Mouse (Mus musculus): ENCODE measurements around the gene AI854703.
A peak's percentile ranks its signal among the peaks of the same experiment; 100 is the strongest.

The AI854703 gene

DNA sequence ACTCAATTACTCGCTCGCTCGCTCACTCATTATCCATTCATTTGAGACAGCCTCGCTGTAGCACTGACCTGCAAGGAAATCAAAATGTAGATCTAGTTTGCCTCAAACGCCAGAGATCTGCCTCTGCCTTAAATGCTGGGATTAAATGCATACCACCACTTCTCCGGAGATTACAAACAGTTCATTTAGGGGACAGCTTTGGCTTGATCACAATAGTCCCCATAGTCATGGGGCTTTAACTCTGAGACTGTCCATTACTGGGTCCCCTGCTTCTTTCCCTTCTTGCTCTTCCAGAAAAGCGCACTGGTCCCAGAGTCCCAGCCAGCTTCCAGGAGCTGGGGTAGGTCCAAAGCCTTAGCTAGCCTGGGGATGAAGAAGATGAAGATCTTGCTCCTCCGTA lies at the start of gene AI854703:
Gene AI854703 (plus strand): TSS at position 301 of the 400 bp plus-strand sequence.
- DNase-seq (ENCODE audit: low read depth, low spot score): no peak

DNA sequence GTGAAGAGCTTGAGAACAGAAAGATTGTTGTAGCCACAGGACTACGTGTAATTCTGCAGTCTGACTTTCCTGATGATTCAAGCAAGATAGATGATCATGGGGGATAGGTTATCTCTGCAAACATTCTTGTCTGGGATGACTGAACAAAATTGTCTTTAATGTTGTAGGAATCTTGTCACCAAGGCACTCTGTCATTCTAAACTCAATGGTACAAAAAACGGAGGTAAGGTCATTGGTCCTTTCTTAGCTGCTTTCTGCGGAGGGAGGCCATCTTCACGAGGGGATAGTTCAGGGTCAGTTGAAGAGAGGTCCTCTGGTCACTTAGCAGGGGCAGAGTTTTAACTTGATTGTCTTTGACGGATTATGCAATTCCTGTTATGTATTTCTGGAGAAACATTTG lies 47.8 kb upstream of the AI854703 start:
- DNase-seq (ENCODE audit: low read depth, low spot score): no peak

DNA sequence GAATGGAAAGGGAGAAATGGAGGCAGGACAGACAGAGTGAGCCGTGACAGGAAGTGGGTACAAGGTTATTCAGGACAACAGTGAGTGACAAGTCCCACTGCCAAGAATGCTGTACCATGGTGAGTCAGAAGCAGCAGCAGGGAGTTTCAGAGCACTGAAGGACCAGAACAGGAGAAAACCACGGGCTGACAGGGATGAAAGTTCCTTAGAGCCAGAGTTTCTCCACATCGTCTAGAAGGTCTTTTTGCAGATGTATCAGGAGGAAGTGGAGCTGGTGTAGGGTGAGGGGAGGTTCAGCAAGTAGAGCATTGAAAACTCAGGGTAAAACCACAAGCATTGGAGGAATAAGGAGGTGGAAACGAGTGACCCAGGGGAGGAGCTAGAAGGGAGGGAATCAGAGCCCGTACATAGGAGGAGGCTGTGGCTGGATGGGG lies 47.3 kb upstream of the AI854703 start:
- no peak for DNase-seq (ENCODE audit: low read depth, low spot score)

DNA sequence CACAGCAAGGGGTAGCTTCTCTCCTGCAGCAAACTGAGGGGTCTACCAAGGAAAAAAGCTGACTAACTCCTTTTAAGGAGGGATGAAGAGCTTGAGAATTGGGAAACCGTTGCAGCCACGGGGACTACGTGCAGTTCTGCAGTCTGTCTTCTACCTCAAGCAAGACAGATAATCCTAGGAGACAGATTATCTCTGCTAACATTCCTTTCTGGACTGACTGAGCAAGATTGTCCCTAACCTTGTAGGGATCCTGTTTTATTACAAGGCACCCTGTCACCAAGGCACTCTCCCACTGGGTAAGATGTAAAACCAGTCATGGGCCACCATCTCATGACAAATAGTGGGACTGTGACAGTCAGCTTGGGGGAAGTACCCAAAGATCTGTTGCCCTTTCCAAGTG lies 45.3 kb upstream of the AI854703 start:
- DNase-seq (ENCODE audit: low read depth, low spot score): no peak

DNA sequence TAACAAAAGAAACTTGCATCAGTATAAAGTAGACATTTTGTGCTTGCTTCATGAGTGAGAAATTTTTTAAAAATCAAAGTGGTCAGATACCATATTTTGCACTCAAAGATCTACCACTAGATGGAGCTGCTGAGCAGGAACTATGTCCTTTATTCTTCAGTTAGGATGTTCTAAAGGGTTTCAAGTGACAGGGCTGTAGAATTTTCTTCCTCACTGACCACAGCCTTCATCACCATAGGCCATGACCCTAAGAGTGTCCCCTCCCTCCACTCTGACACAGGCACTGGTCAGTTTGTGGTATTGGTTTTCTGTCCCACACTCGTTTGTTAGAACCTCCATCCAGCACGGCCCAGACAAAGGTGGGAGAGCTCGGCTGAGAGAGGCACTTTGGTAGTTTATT lies 44.5 kb upstream of the AI854703 start:
- DNase-seq (ENCODE audit: low read depth, low spot score): peak; percentile 51

DNA sequence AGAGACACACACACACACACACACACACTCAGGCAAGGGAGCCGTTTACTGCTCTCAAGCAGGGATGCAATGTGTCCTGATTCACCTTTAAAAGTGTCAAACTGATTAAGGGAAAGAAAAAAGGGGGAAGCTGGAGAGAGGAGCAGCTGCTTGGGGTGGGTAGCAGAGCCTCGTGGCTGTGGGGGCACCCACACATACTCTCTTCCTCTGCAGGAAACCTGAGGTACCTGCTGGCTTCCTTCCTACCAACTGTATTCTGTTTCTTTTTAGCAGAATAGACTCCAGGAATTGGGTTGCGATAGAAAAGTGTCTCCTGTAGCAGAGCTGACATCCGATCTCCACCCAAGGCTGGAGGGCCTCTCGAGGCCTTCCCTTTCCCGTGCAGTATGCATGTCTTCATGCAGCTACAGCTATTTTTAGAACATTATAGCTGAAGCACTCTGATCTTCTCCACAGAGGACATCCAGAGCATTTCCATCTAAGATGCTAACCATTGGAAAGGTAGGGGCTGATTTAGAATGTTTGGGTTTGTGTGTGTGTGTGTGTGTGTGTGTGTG lies 37.3 kb upstream of the AI854703 start, which contains the start of gene Gm45021:
Gene Gm45021 (plus strand): TSS at position 417 of the 557 bp plus-strand sequence.
- no peak for DNase-seq (ENCODE audit: low read depth, low spot score)

DNA sequence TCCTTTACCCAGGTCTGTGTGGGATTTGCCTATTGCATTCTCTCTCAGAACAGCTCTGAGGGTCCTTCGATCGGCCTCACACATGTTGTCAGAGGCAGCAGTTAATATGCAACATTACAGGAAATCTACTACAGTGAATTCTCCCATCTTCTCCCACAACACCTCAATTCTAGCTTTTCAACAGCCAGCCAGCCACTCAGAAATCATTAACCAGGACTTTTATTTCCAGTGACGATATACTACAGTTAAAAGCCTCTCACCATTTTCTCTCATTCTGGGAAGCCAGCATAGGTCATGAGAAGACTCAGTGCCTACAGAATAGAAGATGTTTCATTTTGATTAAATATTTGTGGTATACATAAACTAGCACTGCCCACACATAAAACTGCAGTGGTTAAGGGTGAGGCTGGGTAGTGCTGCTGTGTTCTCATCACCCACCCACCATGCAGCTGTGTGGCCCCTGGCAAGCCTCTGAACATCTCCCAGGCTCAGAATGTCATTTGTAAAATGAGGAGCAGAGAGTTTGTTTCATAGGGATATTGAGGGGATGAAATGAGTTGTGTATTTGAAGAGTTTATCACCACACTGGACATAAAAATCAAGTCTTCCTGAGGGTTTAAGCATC lies 35.2 kb upstream of the AI854703 start:
- no peak for DNase-seq (ENCODE audit: low read depth, low spot score)

DNA sequence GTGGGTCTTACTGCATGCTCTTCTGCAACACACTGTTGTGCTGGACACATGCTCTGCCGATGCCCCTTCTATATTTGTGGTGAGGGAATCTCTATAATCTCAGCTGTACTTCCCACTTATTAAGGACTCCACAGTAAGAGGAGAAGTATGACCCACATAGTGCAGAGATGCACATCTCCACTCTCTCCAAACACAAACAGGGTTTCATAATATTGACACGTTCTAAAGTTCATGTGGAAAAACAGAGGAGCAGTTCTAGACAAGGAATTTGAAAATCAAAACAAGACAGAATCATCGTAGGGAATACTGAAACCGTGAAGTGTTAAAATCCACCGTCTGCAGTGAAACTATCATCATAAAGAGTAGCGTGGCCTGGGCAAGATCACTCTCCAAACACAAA lies 34.7 kb upstream of the AI854703 start:
- DNase-seq (ENCODE audit: low read depth, low spot score): no peak

DNA sequence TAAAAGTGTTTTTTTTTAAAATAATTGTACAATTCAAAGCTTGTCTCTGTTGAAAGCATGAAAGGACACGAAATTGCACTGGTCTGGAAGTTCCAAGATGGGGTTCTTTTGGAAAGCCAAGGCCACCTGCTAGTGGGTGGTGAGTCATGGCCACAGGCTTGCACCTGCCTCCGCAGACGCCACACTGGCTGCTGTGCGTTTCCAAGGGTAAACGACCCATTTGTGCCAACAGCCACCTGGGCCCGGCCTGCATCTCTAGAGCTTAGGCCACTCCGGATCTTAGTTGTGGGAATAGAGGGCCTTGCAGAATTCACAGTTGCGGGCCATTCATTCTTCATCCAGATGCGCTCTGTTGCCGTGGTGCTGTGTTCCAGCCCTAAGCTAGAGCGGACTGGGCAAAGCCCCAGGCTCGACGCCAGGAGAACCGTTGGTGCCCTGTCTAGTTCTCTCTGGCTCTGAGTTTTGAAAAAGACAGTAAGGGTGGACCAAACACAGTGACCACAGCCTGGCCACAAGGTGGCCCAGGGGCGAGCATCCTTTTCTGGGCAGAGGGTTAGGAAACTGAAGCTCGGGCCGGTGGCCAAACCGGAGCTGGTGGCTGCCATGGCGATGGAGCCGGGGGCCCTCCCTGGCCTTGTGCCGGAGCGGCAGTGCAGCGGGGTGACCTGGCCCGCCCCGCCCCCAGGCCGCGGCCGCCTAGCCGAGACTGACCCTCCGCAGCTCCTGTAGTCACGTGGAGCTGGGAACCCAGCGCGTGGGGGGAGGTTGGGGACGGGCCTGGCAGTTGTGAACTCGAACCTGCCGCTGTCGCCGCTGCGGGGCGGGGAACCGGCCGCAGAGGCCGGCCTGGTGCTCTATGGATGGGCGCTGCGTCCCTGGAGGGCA lies 33.2 kb upstream of the AI854703 start, which contains the start of the genes Repin1 and Gm44965:
Gene Repin1 (plus strand): TSS at position 726 of the 885 bp plus-strand sequence.
Gene Gm44965 (plus strand): TSS at position 784 of the 885 bp plus-strand sequence.
- peak; percentile 78 for DNase-seq (ENCODE audit: low read depth, low spot score)

DNA sequence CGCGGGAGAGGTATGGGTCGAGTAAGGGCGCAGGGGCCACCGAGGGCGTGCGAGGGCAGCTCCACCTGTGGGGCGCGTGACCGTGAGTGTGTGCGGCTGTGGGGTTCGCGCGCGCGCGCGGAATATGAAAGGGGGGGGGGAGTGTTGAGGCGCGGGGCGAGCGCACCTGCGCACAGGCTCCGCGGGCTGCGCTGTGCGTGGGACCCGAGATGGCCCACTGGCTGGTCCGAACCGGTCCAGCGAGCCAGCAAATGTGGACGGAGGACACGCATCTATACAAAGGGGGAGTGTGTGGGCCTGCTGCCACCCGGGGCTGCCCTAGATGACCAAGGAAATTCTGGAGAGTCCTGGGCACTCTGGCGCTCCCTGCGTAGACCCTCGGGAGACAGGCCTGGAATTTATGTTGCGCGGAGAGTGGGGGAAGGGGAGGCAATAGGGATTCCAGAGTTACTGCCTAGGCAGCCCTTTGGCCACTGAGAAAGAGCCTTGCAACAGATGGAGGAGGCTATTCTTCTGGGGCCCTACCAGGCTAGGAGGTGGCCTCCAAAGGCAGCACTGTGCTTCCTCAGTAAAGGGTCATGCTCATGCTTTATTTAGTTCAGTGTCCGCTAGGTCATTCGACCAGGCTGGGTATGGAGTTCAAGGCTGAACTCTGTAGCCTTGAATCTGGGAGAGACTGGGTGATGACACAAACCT lies 32.4 kb upstream of the AI854703 start:
- DNase-seq (ENCODE audit: low read depth, low spot score): peak; percentile 38

DNA sequence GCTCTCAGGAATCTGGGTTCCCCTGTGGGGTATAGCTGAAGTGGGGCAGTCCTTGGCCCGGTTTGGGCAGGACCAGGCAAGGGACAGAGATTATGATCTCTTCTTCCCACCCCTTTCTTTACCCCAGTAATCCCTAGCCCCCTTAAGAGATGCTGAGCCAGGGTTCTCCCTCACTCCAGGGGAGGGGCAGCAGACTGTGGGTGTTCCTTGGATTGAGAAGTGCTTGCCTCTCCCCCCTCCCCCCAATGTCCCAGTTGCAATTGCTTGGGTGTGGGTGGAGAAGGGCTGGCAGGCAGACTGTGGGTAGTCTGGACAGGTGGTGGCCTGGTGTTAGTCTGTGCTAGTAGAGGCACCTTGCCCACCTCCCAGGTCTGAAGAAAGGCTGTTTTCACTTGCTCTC lies 31.3 kb upstream of the AI854703 start:
- no peak for DNase-seq (ENCODE audit: low read depth, low spot score)

DNA sequence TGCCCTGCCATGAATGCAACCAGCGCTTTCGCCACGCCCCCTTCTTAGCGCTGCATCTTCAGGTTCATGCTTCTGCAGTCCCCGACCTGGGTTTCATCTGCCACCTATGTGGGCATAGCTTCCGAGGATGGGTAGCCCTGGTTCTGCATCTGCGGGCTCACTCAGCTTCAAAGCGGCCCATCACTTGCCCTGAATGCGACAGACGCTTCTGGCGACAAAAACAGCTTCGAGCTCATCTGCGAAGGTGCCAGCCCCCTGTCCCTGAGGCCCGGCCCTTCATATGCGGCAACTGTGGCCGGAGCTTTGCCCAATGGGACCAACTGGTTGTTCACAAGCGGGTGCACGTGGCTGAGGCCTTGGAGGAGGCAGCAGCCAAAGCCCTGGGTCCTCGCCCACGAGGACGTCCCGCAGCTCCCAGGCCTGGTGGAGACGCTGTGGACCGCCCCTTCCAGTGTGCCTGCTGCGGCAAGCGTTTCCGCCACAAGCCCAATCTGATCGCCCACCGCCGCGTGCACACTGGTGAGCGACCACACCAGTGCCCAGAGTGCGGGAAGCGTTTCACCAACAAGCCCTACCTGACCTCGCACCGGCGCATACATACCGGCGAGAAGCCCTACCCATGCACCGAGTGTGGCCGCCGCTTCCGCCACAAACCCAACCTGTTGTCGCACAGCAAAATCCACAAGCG lies 29.9 kb upstream of the AI854703 start:
- peak; percentile 21 for DNase-seq (ENCODE audit: low read depth, low spot score)

DNA sequence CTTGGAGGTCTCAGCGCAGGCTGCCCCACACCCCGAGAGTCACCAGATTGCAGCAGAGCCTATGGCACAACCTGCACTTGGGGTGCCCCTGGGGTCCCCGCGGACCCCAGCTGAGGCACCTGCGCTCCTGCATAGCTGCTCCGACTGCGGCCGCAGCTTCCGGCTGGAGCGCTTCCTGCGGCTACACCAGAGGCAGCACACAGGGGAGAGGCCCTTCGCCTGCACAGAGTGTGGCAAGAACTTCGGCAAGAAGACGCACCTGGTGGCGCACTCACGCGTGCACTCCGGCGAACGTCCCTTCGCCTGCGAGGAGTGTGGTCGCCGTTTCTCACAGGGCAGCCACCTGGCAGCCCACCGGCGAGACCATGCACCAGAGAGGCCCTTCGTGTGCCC lies 29.3 kb upstream of the AI854703 start:
- peak; percentile 43 for DNase-seq (ENCODE audit: low read depth, low spot score)

DNA sequence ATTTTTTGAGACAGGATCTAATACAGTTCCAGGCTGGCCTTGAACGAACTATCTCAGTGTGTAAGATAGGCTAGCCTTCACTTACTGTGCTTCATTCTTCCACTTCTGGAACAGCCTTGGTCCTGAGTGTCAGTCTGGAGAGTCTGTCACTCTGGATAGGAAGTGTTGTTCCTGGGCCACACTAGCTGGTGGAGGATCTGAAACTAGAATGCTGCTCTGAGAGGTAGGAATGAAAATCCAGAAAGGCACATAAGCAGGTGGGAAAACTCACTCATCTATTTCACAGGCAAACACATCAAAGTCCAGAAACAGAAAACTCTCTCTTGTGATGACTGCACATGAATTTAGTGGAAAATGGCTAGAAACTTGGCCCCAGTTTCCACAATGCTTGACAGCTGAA lies 26.0 kb upstream of the AI854703 start:
- no peak for DNase-seq (ENCODE audit: low read depth, low spot score)

DNA sequence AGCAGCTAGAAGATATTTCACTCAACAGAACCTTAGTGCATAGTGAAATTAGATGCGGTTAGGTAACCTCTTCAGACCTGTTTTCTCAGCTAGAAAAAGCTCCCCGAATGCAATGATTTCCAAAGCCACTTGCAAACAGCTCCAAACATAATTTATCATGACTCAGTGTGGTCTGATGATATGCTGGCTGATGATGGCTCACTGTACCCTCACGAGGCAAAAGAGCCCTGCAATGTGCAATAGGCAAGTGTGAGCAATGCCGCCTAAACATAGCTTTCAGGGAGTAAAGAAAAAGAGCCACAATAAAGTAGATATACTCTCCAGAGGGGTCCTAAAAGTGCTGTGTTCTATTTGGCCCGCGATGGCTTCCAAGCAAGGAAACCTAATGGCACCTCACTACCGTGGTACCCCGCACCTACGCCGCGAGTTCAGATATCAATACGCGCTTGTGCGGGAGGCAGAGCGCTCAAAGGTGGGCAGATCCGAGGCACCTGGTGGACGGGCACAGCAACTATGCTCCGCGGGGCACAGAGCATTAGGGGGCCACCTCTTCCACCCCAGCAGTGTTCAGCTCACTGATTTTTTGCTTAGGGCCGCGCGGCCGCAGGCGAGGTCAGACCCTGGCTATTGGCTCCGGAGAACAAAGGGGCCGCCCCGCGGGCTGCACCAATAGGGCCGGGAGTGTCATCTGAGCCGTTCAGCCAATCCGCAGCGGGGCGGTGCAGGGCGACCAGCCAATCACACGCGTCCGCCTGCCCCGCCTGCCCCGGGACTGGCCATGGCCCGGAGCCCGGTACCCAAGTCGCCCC lies 25.1 kb upstream of the AI854703 start, which contains the start of gene Zfp775:
Gene Zfp775 (plus strand): TSS at position 793 of the 809 bp plus-strand sequence.
- DNase-seq (ENCODE audit: low read depth, low spot score): peak; percentile 86

DNA sequence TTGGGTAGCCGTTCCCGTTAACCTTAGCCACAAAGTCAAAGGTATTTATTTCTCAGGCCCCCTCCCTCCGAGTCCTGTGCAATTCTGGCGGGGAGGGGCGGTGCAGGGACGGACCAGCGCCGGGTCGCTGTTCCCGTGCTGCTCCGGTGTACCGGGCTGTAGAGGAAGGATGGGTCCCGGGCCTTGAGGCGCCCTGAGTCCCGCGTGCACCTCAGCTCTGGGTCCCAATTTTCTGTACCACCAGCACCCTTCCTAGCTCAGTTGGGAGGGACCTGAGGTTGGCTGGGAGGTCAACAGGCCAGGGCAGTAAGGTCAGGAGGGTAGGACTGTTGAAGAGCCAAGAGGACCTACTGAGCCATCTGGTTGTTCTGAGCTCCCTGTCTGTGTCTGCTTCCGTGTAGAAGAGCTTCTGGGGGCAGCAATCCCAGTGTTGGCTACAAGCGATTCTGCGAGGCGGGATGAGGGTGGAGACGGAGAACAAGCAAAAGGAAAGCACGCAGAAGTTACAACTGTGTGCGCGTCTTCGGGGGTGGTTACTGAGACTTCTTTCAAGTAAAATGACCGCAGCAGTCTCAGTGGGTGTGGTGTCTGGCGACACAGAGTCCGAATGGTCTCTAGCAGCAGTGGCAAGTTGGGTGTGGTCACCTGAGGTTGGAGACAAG lies 24.4 kb upstream of the AI854703 start:
- peak; percentile 42 for DNase-seq (ENCODE audit: low read depth, low spot score)

DNA sequence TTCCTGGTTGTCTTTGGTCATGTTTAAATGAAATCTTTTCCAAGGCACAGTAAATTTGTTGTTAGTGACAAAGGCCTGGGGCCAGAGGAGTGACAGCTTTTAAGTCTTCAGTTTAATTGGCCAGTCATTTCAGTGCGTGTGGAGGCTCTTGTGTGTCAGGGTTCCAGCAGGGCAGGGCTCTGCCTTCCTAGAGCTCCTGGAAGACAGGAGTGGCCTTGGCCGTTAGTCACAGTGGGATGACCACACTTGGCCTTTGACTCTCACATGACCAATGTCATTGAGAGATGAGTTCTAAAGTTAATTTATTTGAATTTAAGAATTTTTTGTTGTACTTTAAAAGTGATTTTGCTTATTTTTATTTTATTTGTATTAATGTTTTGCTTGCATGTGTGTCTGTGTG lies 18.4 kb upstream of the AI854703 start:
- DNase-seq (ENCODE audit: low read depth, low spot score): no peak

DNA sequence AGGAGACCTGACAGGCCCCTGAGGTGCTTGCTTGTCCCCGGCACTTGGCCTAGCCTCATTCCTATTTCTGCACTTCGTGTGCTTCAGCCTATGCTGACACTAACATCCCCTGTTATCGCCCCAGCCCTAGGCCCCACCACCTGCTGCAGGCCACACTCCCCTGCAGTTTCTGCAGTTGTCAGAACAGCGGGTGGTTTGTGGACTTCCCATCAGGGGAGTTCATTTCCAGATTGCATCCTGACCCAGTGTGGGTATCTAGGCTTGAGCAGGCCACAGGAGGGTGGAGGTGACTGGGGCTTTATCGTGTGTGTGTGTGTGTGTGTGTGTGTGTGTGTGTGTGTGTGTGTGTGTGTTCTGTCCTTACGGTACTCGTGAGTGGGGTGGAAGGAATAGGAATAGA lies 17.1 kb upstream of the AI854703 start:
- DNase-seq (ENCODE audit: low read depth, low spot score): no peak

DNA sequence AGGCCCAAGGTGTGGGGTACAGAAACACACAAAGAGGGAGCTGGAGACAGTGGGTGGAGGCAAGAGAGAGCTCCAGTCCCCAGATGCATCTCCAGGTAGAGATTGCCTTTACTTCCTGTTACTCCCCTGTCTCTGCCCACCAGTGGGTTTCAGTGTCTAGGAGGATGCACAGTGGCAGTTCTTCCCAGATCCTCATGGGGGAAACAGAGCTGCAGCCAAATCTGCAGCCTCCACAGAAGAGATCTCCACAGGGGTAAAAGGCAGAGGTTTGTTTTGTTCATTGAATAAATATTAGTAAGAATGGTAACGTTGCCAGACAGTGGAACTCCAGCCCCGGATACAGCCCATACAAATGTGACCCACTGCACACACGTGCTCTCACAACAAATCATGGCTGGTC lies 15.9 kb upstream of the AI854703 start:
- DNase-seq (ENCODE audit: low read depth, low spot score): no peak

DNA sequence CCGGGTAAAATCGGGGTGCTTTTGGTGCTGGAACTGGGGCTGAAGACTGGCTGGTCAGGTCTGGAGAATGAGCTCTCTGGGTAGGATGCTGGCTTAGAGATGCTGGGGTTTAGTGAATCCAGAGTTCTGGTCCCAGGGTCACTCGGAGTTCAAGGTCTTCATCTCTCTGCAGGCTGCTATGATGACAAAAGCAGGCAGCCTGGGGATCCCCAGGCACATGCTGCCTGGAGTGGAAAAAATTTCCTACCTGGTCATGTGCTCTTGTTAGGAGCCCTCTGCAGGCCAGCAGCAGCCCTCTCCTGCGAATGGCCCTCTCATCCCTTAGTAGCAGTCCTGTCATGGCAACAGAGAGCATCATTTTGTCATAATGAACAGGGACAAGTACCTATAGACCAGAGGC lies 13.1 kb upstream of the AI854703 start:
- DNase-seq (ENCODE audit: low read depth, low spot score): no peak
